Mouse (Mus musculus) forebrain, postnatal 0 days (tissue): Measurements from ENCODE around the gene Kif24. TPM values are rescaled to one million over a fixed set of nuclear protein-coding genes. Genes with fewer than 3 reads are reported as not detected.

Experiments used
- ATAC-seq: fragments of 200-750 bp; cut with Nextera tagmentation; 2 replicates; pipeline ENCODE4 v1.8.0; 2017; ENCODE audit warnings: mild to moderate bottlenecking, moderate library complexity
- DNase-seq: peaks from one replicate; pipeline ENCODE4 v3.0.0-alpha.2; 2015
- H3K27ac ChIP-seq: fragments of 300-500 bp; sonication (generic); 2 replicates; pipeline ENCODE4 v1.5.1; 2014; ENCODE audit warnings: low read depth, mild to moderate bottlenecking, antibody characterized with exemption, low read length, moderate library complexity, mixed read lengths
- H3K27me3 ChIP-seq: fragments of 300-500 bp; sonication (generic); 2 replicates; pipeline ENCODE4 v1.6.1; 2014; ENCODE audit warnings: mild to moderate bottlenecking, low read length, mixed read lengths; ENCODE audit not compliant: insufficient read depth
- H3K36me3 ChIP-seq: fragments of 300-500 bp; sonication (generic); 2 replicates; pipeline ENCODE4 v1.6.1; 2014; ENCODE audit warnings: mild to moderate bottlenecking, moderate library complexity; ENCODE audit not compliant: insufficient read depth
- H3K4me1 ChIP-seq: fragments of 300-500 bp; sonication (generic); 2 replicates; pipeline ENCODE4 v1.6.1; 2014; ENCODE audit warnings: antibody characterized with exemption; ENCODE audit not compliant: insufficient read depth
- H3K4me2 ChIP-seq: fragments of 300-500 bp; sonication (generic); 2 replicates; pipeline ENCODE4 v1.6.1; 2014; ENCODE audit warnings: low read depth, mild to moderate bottlenecking, moderate library complexity
- H3K4me3 ChIP-seq: fragments of 300-500 bp; sonication (generic); 2 replicates; pipeline ENCODE4 v1.5.1; 2014; ENCODE audit warnings: low read depth, low read length, mixed read lengths
- H3K9ac ChIP-seq: fragments of 300-500 bp; sonication (generic); 2 replicates; pipeline ENCODE4 v1.6.1; 2014; ENCODE audit warnings: mild to moderate bottlenecking
- H3K9me3 ChIP-seq: fragments of 300-500 bp; sonication (generic); 2 replicates; pipeline ENCODE4 v1.6.1; 2016; ENCODE audit warnings: low read length
- CTCF ChIP-seq: sonication (generic); IDR thresholded peaks from 2 replicates; pipeline ENCODE4 v1.5.1; 2016; ENCODE audit warnings: antibody characterized with exemption, control low read depth, low read depth
- WGBS: fragments of 180-500 bp; shearing (Covaris S2); extraction: QIAGEN DNeasy Blood & Tissue Kit; methylation state at CpG from one replicate; pipeline ENCODE4 v1.1.7; 2014; 5-methylcytosine and 5-hydroxymethylcytosine counted together
- polyA plus RNA-seq: library from polyadenylated mRNA; unstranded; fragments of >200 nt; fragmentation: Nextera tagmentation; extraction: Ambion mirVana; gene quantifications from 2 replicates; pipeline ENCODE4 v1.2.1, GENCODE M21; 2015
- total RNA-seq: library from RNA; depleted of rRNA; stranded (reverse); fragments of >200 nt; gene quantifications from 2 replicates; pipeline ENCODE4 v1.2.3, GENCODE M21; 2014

Kif24 gene
- total and polyA plus RNA-seq, 2 experiments from 2014 or later, result 1.8 to 4.2 TPM

DNA sequence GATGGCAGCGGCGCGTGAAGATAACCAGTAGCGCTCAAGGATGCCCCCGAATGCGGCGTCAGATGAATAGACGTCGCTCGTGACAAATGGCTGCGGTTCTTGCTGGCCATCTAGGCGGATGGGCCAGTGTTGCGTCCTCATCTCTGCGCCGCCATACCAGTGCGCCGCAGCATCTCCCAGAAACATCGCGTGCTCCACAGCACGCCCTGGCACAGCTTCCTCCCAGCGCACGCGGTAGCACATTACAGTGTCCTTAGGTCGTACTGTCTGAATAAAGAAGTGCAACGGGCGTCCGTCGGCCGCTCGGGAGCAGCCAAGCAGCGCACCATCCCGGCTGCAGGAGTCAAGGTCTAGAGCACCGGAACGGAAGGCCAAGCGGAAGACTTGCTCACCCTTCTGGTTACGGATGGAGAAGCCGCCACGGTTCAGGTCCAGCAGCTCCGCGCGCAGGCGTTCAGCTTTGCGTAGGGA is 34.3 kb upstream of the Kif24 start:
- 25% methylated on average over 43 of the region's 43 CpGs for WGBS
- no peak for TF ChIP-seq CTCF
- Histone ChIP-seq H3K27ac (no peak overlapping the region), H3K9me3 (no peaks in the 10 kb centered on the region), H3K4me3 (peak overlapping the region; percentile 32), H3K4me2 (peak overlapping the region; percentile 46), H3K4me1 (0 out of 2 replicates have a peak, but pooled peaks cover 9% of the 10 kb centered on the region), H3K36me3 (no peaks in the 10 kb centered on the region), H3K27me3 (peaks cover 32% of the 10 kb centered on the region), H3K9ac (0 out of 2 replicates have a peak overlapping the region, but pooled peaks have one; percentile 22)
- no peak for ATAC-seq
- DNase-seq, result peak; percentile 58

- H3K36me3 ChIP-seq, result no peaks in the 10 kb centered on the region
- TF ChIP-seq CTCF, result no peak
- H3K4me2 ChIP-seq, result peak overlapping the region; percentile 46
- peak overlapping the region; percentile 41; the same call in 1 of the 2 replicates for H3K9ac ChIP-seq
- ATAC-seq, result no peak
- no peaks in the 10 kb centered on the region for H3K9me3 ChIP-seq
- peaks cover 32% of the 10 kb centered on the region for H3K27me3 ChIP-seq
- WGBS, result 18% methylated on average over 72 of the region's 72 CpGs
- peak overlapping the region; percentile 32 for H3K4me3 ChIP-seq
- H3K4me1 ChIP-seq, result 0 out of 2 replicates have a peak, but pooled peaks cover 9% of the 10 kb centered on the region
- no peak for DNase-seq
- no peak overlapping the region for H3K27ac ChIP-seq
Measured at GRCm38 (mm10) chr4:41497995-41498845, 33.5 kb upstream of the Kif24 start.

- H3K4me3 ChIP-seq, result peak overlapping the region; percentile 32
- 0 out of 2 replicates have a peak, but pooled peaks cover 6% of the 10 kb centered on the region for H3K4me1 ChIP-seq
- peaks cover 32% of the 10 kb centered on the region for H3K27me3 ChIP-seq
- ATAC-seq (peak; percentile 47), DNase-seq (peak; percentile 61)
- H3K9me3 ChIP-seq, result no peaks in the 10 kb centered on the region
- H3K36me3 ChIP-seq, result no peaks in the 10 kb centered on the region
- H3K4me2 ChIP-seq, result peak overlapping the region; percentile 46
- H3K9ac ChIP-seq, result peak overlapping the region; percentile 41; the same call in 1 of the 2 replicates
- no peak overlapping the region for H3K27ac ChIP-seq
- WGBS, result 7% methylated on average over 34 of the region's 34 CpGs
- peak; percentile 75 for TF ChIP-seq CTCF
Measured at GRCm38 (mm10) chr4:41497579-41497978, 32.9 kb upstream of the Kif24 start.

DNA sequence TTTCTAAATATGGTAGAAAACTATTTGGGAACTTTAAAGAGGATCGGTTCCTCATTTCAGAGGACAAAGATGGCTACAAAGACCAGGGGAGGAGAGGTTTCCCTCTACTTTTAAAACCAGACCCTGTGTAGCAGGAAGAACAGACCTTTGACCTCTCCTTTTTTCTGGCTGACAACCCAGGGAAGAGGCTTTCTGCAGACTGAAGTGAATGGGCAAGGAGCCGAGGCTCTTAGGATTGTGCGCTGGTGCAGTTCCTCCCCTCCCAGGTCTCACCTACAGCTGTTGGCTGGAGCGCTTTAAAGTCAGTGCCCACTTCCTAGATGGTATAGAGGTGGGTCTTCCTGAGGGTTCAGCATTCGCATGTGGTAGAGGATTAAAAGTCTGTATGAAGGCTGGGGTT is 32.4 kb upstream of the Kif24 start:
- no peaks in the 10 kb centered on the region for H3K36me3 ChIP-seq
- peak overlapping the region; percentile 46; the same call in 1 of the 2 replicates for H3K4me2 ChIP-seq
- no peak for TF ChIP-seq CTCF
- no peaks in the 10 kb centered on the region for H3K9me3 ChIP-seq
- H3K4me1 ChIP-seq, result 0 out of 2 replicates have a peak, but pooled peaks cover 2% of the 10 kb centered on the region
- DNase-seq (no peak), ATAC-seq (no peak)
- H3K27ac ChIP-seq, result no peak overlapping the region
- no peak overlapping the region for H3K9ac ChIP-seq
- WGBS, result 68% methylated on average over 5 of the region's 5 CpGs
- H3K27me3 ChIP-seq, result peaks cover 32% of the 10 kb centered on the region
- no peak overlapping the region; the same call in 1 of the 2 replicates for H3K4me3 ChIP-seq

GRCm38 (mm10) chr4:41495850-41496249 is 31.2 kb upstream of the Kif24 start:
- Histone ChIP-seq H3K36me3 (no peaks in the 10 kb centered on the region), H3K4me2 (no peak overlapping the region), H3K9ac (no peak overlapping the region), H3K27me3 (peaks cover 29% of the 10 kb centered on the region), H3K9me3 (no peaks in the 10 kb centered on the region), H3K27ac (no peak overlapping the region), H3K4me3 (no peak overlapping the region), H3K4me1 (0 out of 2 replicates have a peak, but pooled peaks cover 2% of the 10 kb centered on the region)
- peak; percentile 85 for DNase-seq
- ATAC-seq, result peak; percentile 86
- TF ChIP-seq CTCF, result no peak
- WGBS, result 27% methylated on average over 11 of the region's 11 CpGs

DNA sequence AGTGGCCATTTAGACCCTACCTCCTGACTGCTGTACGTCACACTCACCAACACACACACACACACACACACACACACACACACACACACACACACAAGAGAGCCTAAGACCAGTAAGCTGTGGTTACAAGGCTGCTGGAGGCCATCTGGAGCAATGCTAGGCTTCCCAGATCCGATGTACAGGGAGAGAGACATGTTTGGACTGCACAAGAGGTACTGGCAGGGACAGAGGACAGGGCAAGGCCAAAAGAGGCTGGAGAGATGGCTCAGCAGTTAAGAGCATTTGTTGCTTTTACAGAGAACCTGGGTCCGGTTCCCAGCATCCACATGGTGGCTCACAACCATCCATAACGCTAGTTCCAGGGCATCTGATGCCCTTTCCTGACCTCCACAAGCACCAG is 30.4 kb upstream of the Kif24 start:
- 74% methylated on average over 4 of the region's 4 CpGs for WGBS
- no peak for TF ChIP-seq CTCF
- H3K36me3 ChIP-seq, result no peaks in the 10 kb centered on the region
- H3K9me3 ChIP-seq, result no peaks in the 10 kb centered on the region
- H3K4me1 ChIP-seq, result 0 out of 2 replicates have a peak, but pooled peaks cover 2% of the 10 kb centered on the region
- DNase-seq, result no peak
- no peak for ATAC-seq
- no peak overlapping the region for H3K4me3 ChIP-seq
- H3K9ac ChIP-seq, result no peak overlapping the region
- H3K27ac ChIP-seq, result no peak overlapping the region; the same call in 1 of the 2 replicates
- H3K27me3 ChIP-seq, result peaks cover 22% of the 10 kb centered on the region
- no peak overlapping the region for H3K4me2 ChIP-seq

DNA sequence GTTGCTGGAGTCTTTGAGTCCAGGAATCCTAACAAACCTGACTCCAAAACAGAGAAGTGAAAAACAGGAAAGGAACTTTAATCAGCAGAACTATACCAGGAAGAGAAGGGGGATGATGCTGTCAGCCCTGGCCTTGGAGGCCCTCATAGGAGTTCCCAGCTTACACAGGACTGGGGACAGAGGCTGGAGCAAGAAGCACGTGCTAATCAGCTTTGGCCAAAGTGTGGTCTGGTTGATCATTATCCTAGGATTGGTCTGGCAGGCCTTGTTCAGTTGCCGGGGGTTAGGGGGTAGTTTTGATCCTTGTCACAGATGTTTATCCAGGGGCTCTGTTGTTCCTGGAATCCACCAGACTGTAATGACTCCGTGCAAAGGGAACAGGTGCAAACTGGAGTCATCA is 29.7 kb upstream of the Kif24 start:
- ATAC-seq (no peak), DNase-seq (no peak)
- H3K9ac ChIP-seq, result no peak overlapping the region
- 0 out of 2 replicates have a peak, but pooled peaks cover 2% of the 10 kb centered on the region for H3K4me1 ChIP-seq
- TF ChIP-seq CTCF, result no peak
- peaks cover 15% of the 10 kb centered on the region for H3K27me3 ChIP-seq
- no peaks in the 10 kb centered on the region for H3K36me3 ChIP-seq
- whole genome bisulfite sequencing, result 45% methylated on average over 3 of the region's 3 CpGs
- no peak overlapping the region for H3K4me2 ChIP-seq
- no peak overlapping the region for H3K27ac ChIP-seq
- no peak overlapping the region for H3K4me3 ChIP-seq
- H3K9me3 ChIP-seq, result no peaks in the 10 kb centered on the region
